Mouse (Mus musculus) liver, embryonic 13.5 days (tissue): ENCODE measurements around the gene Ccnd3. TPM values are rescaled to one million over a fixed set of nuclear protein-coding genes. Genes with fewer than 3 reads are reported as not detected.
"Not testable (repeated sequence)": the region's sequence is repeated elsewhere in the genome, so short reads cannot be mapped to it uniquely, and the experiment has no call there.

Experiments used
- ATAC-seq: fragments of 200-750 bp; cut with Nextera tagmentation; 2 replicates; pipeline ENCODE4 v1.8.0; 2017; ENCODE audit warnings: low read depth, mild to moderate bottlenecking, moderate number of reproducible peaks, moderate library complexity
- DNase-seq: peaks from one replicate; pipeline ENCODE4 v3.0.0; 2022
- H3K27ac ChIP-seq: fragments of 300-500 bp; sonication (generic); 2 replicates; pipeline ENCODE4 v1.5.1; 2015; ENCODE audit warnings: moderate library complexity, mild to moderate bottlenecking, inconsistent platforms
- H3K27me3 ChIP-seq: fragments of 300-500 bp; sonication (generic); 2 replicates; pipeline ENCODE4 v1.6.1; 2015; ENCODE audit warnings: mild to moderate bottlenecking, inconsistent platforms
- H3K36me3 ChIP-seq: fragments of 300-500 bp; sonication (generic); 2 replicates; pipeline ENCODE4 v1.6.1; 2015; ENCODE audit warnings: mild to moderate bottlenecking, inconsistent platforms
- H3K4me1 ChIP-seq: fragments of 300-500 bp; sonication (generic); replicated peaks from 2 replicates; pipeline ENCODE4 v1.6.1; 2015; ENCODE audit warnings: inconsistent platforms
- H3K4me2 ChIP-seq: fragments of 300-500 bp; sonication (generic); 2 replicates; pipeline ENCODE4 v1.6.1; 2015; ENCODE audit warnings: inconsistent platforms, mild to moderate bottlenecking, moderate library complexity
- H3K4me3 ChIP-seq: fragments of 300-500 bp; sonication (generic); replicated peaks from 2 replicates; pipeline ENCODE4 v1.5.1; 2015; ENCODE audit warnings: mild to moderate bottlenecking, inconsistent platforms
- H3K9ac ChIP-seq: fragments of 300-500 bp; sonication (generic); 2 replicates; pipeline ENCODE4 v1.6.1; 2015; ENCODE audit warnings: mild to moderate bottlenecking, inconsistent platforms
- H3K9me3 ChIP-seq: fragments of 300-500 bp; sonication (generic); replicated peaks from 2 replicates; pipeline ENCODE4 v1.6.1; 2016; ENCODE audit warnings: inconsistent platforms
- WGBS: fragments of 180-500 bp; shearing (Covaris S2); methylation state at CpG from one replicate; pipeline ENCODE4 v1.1.7; 2015; ENCODE audit not compliant: insufficient replicate concordance; 5-methylcytosine and 5-hydroxymethylcytosine counted together
- polyA plus RNA-seq: library from polyadenylated mRNA; unstranded; fragments of >200 nt; fragmentation: Nextera tagmentation; extraction: Ambion mirVana; gene quantifications from 2 replicates; pipeline ENCODE4 v1.2.1, GENCODE M21; 2015

The Ccnd3 gene
- polyA plus RNA-seq, 1 experiment from 2014 or later: 400 TPM

GRCm38 (mm10) chr17:47596839-47597164 lies 92.0 kb downstream of the Ccnd3 start:
- H3K4me1 ChIP-seq: peaks cover 83% of the 10 kb centered on the region
- peaks cover 65% of the 10 kb centered on the region for H3K36me3 ChIP-seq

GRCm38 (mm10) chr17:47597261-47597660 lies 92.4 kb downstream of the Ccnd3 start:
- WGBS: 62% methylated on average over 13 of the region's 13 CpGs
- no peak for DNase-seq

More at GRCm38 (mm10) chr17:47596839-47597164, 92.0 kb downstream of the Ccnd3 start:
- no peaks in the 10 kb centered on the region for H3K9me3 ChIP-seq
- DNase-seq (no peak), ATAC-seq (no peak)
- no peaks in the 10 kb centered on the region for H3K27me3 ChIP-seq
- WGBS: 39% methylated on average over 5 of the region's 5 CpGs
- peak overlapping the region; percentile 97 for H3K4me2 ChIP-seq
- peak overlapping the region; percentile 72 for H3K4me3 ChIP-seq
- peak overlapping the region; percentile 89 for H3K9ac ChIP-seq
- peak overlapping the region; percentile 100 for H3K27ac ChIP-seq

GRCm38 (mm10) chr17:47597838-47598579 lies 93.2 kb downstream of the Ccnd3 start:
- H3K4me3 ChIP-seq: peak overlapping the region; percentile 72
- peak overlapping the region; percentile 100 for H3K27ac ChIP-seq
- ATAC-seq: peak; percentile 74
- H3K9me3 ChIP-seq: no peaks in the 10 kb centered on the region
- peak overlapping the region; percentile 89 for H3K9ac ChIP-seq
- DNase-seq: peak; percentile 90
- WGBS: 20% methylated on average over 10 of the region's 10 CpGs
- H3K27me3 ChIP-seq: no peaks in the 10 kb centered on the region
- H3K36me3 ChIP-seq: peaks cover 77% of the 10 kb centered on the region
- H3K4me2 ChIP-seq: peak overlapping the region; percentile 97
- peaks cover 74% of the 10 kb centered on the region for H3K4me1 ChIP-seq

More at GRCm38 (mm10) chr17:47597261-47597660, 92.4 kb downstream of the Ccnd3 start:
- peak overlapping the region; percentile 89 for H3K9ac ChIP-seq
- H3K27ac ChIP-seq: peak overlapping the region; percentile 100
- peaks cover 69% of the 10 kb centered on the region for H3K36me3 ChIP-seq
- no peaks in the 10 kb centered on the region for H3K27me3 ChIP-seq
- ATAC-seq: no peak
- peaks cover 81% of the 10 kb centered on the region for H3K4me1 ChIP-seq
- peak overlapping the region; percentile 97 for H3K4me2 ChIP-seq
- peak overlapping the region; percentile 72 for H3K4me3 ChIP-seq
- no peaks in the 10 kb centered on the region for H3K9me3 ChIP-seq

- H3K4me1 ChIP-seq: peaks cover 72% of the 10 kb centered on the region
- not testable (repeated sequence) for ATAC-seq
Measured at GRCm38 (mm10) chr17:47598580-47599304, 93.9 kb downstream of the Ccnd3 start.

GRCm38 (mm10) chr17:47599511-47600297 lies 94.9 kb downstream of the Ccnd3 start:
- peaks cover 92% of the 10 kb centered on the region for H3K36me3 ChIP-seq
- H3K4me2 ChIP-seq: peak overlapping the region; percentile 97; the same call in 1 of the 2 replicates
- H3K27ac ChIP-seq: peak overlapping the region; percentile 100
- no peaks in the 10 kb centered on the region for H3K9me3 ChIP-seq
- 60% methylated on average over 11 of the region's 11 CpGs for WGBS
- DNase-seq: no peak
- peak overlapping the region; percentile 89 for H3K9ac ChIP-seq
- H3K4me1 ChIP-seq: peaks cover 72% of the 10 kb centered on the region
- ATAC-seq: no peak
- no peaks in the 10 kb centered on the region for H3K27me3 ChIP-seq
- no peak overlapping the region for H3K4me3 ChIP-seq

More at GRCm38 (mm10) chr17:47598580-47599304, 93.9 kb downstream of the Ccnd3 start:
- Histone ChIP-seq H3K36me3 (peaks cover 83% of the 10 kb centered on the region), H3K27ac (peak overlapping the region; percentile 100), H3K4me2 (peak overlapping the region; percentile 97), H3K9ac (peak overlapping the region; percentile 89), H3K4me3 (peak overlapping the region; percentile 72)
- not testable (repeated sequence) for H3K9me3 ChIP-seq, H3K27me3 ChIP-seq, DNase-seq
- 62% methylated on average over 10 of the region's 10 CpGs for WGBS

- no peak for ATAC-seq
- H3K36me3 ChIP-seq: peaks cover 96% of the 10 kb centered on the region
- 83% methylated on average over 13 of the region's 13 CpGs for WGBS
Measured at GRCm38 (mm10) chr17:47600601-47601388, 95.9 kb downstream of the Ccnd3 start.

GRCm38 (mm10) chr17:47601389-47601755 lies 96.5 kb downstream of the Ccnd3 start:
- Histone ChIP-seq H3K9ac (no peak overlapping the region), H3K4me1 (peaks cover 57% of the 10 kb centered on the region), H3K4me3 (no peak overlapping the region), H3K27me3 (no peaks in the 10 kb centered on the region), H3K9me3 (no peaks in the 10 kb centered on the region), H3K36me3 (peaks cover 98% of the 10 kb centered on the region), H3K27ac (peak overlapping the region; percentile 100; the same call in 1 of the 2 replicates), H3K4me2 (no peak overlapping the region)
- 88% methylated on average over 10 of the region's 10 CpGs for WGBS
- no peak for DNase-seq
- ATAC-seq: no peak

More at GRCm38 (mm10) chr17:47600601-47601388, 95.9 kb downstream of the Ccnd3 start:
- DNase-seq: no peak
- H3K9me3 ChIP-seq: no peaks in the 10 kb centered on the region
- peak overlapping the region; percentile 100 for H3K27ac ChIP-seq
- H3K9ac ChIP-seq: peak overlapping the region; percentile 89; the same call in 1 of the 2 replicates
- H3K4me1 ChIP-seq: peaks cover 63% of the 10 kb centered on the region
- no peak overlapping the region for H3K4me2 ChIP-seq
- no peak overlapping the region for H3K4me3 ChIP-seq
- H3K27me3 ChIP-seq: no peaks in the 10 kb centered on the region

GRCm38 (mm10) chr17:47602289-47602688 lies 97.4 kb downstream of the Ccnd3 start:
- H3K27ac ChIP-seq: peak overlapping the region; percentile 44
- DNase-seq (no peak), ATAC-seq (no peak)
- H3K9ac ChIP-seq: no peak overlapping the region
- H3K4me2 ChIP-seq: no peak overlapping the region
- no peaks in the 10 kb centered on the region for H3K27me3 ChIP-seq
- H3K9me3 ChIP-seq: no peaks in the 10 kb centered on the region
- WGBS: 91% methylated on average over 11 of the region's 11 CpGs
- H3K4me1 ChIP-seq: peaks cover 50% of the 10 kb centered on the region
- H3K36me3 ChIP-seq: peaks cover 98% of the 10 kb centered on the region
- H3K4me3 ChIP-seq: no peak overlapping the region

- peaks cover 41% of the 10 kb centered on the region for H3K4me1 ChIP-seq
- no peak for ATAC-seq
- no peak overlapping the region; the same call in 1 of the 2 replicates for H3K9ac ChIP-seq
- H3K36me3 ChIP-seq: peaks cover 80% of the 10 kb centered on the region
- no peak overlapping the region for H3K4me3 ChIP-seq
- H3K9me3 ChIP-seq: no peaks in the 10 kb centered on the region
- WGBS: 67% methylated on average over 5 of the region's 5 CpGs
- H3K27me3 ChIP-seq: no peaks in the 10 kb centered on the region
- no peak overlapping the region; the same call in 1 of the 2 replicates for H3K27ac ChIP-seq
- no peak overlapping the region for H3K4me2 ChIP-seq
- no peak for DNase-seq
Measured at GRCm38 (mm10) chr17:47606220-47606619, 101.4 kb downstream of the Ccnd3 start.

GRCm38 (mm10) chr17:47609182-47609581 lies 104.3 kb downstream of the Ccnd3 start:
- no peak for DNase-seq
- Histone ChIP-seq H3K9ac (peak overlapping the region; percentile 86), H3K9me3 (no peaks in the 10 kb centered on the region), H3K4me1 (peaks cover 56% of the 10 kb centered on the region), H3K36me3 (peaks cover 68% of the 10 kb centered on the region), H3K4me3 (peak overlapping the region; percentile 85), H3K27ac (peak overlapping the region; percentile 91), H3K27me3 (no peaks in the 10 kb centered on the region), H3K4me2 (peak overlapping the region; percentile 88)
- 71% methylated on average over 4 of the region's 4 CpGs for WGBS
- ATAC-seq: no peak
